Mouse (Mus musculus) liver, adult 2 months (tissue): ENCODE measurements around the gene Tacc3. TPM values are rescaled to one million over a fixed set of nuclear protein-coding genes. Genes with fewer than 3 reads are reported as not detected.

Experiments used
- DNase-seq: peaks from one replicate; pipeline ENCODE4 v3.0.0-alpha.2; 2011; ENCODE audit warnings: low read depth, low spot score; ENCODE audit errors: extremely low read depth
- H3K27ac ChIP-seq: fragments of 200-500 bp; replicated peaks from 2 replicates; pipeline ENCODE4 v1.5.1; 2012; ENCODE audit warnings: low read depth, mild to moderate bottlenecking, control low read depth, inconsistent platforms, low read length; ENCODE audit not compliant: insufficient read depth
- H3K27me3 ChIP-seq: fragments of 200-500 bp; 2 replicates; pipeline ENCODE4 v1.6.1; 2012; ENCODE audit warnings: mild to moderate bottlenecking, moderate library complexity, low read length, inconsistent platforms; ENCODE audit not compliant: control insufficient read depth, insufficient read depth
- H3K36me3 ChIP-seq: fragments of 200-500 bp; 2 replicates; pipeline ENCODE4 v1.6.1; 2012; ENCODE audit warnings: low read length, inconsistent platforms; ENCODE audit not compliant: control insufficient read depth, insufficient read depth
- H3K4me1 ChIP-seq: fragments of 200-500 bp; 2 replicates; pipeline ENCODE4 v1.6.1; 2011; ENCODE audit warnings: low read length; ENCODE audit not compliant: control insufficient read depth, insufficient read depth
- H3K4me3 ChIP-seq: fragments of 200-500 bp; 2 replicates; pipeline ENCODE4 v1.5.1; 2011; ENCODE audit warnings: low read depth, mild to moderate bottlenecking, control low read depth, low read length, moderate library complexity; ENCODE audit not compliant: insufficient read depth
- H3K79me2 ChIP-seq: fragments of 200-500 bp; 2 replicates; pipeline ENCODE4 v1.6.1; 2012; ENCODE audit warnings: inconsistent platforms, mild to moderate bottlenecking, low read length, moderate library complexity; ENCODE audit not compliant: control insufficient read depth, insufficient read depth
- H3K9ac ChIP-seq: fragments of 200-500 bp; 2 replicates; pipeline ENCODE4 v1.6.1; 2012; ENCODE audit warnings: low read depth, mild to moderate bottlenecking, control low read depth, inconsistent platforms, low read length
- CTCF ChIP-seq: fragments of 200-500 bp; IDR thresholded peaks from 2 replicates; pipeline ENCODE4 v1.5.1; 2011; ENCODE audit warnings: low read depth, low read length, control low read depth
- POLR2A ChIP-seq: fragments of 200-500 bp; IDR thresholded peaks from 2 replicates; pipeline ENCODE4 v1.6.1; 2011; ENCODE audit warnings: low read length, control low read depth; ENCODE audit not compliant: insufficient read depth; ENCODE audit errors: extremely low read depth
- WGBS: fragments of 180-500 bp; shearing (Covaris S2); methylation state at CpG from one replicate; pipeline ENCODE4 v1.1.7; 2018; 5-methylcytosine and 5-hydroxymethylcytosine counted together
- polyA plus RNA-seq: library from polyadenylated mRNA; depleted of rRNA; stranded (reverse); fragments of >200 nt; gene quantifications from 2 replicates; pipeline ENCODE4 v1.2.3, GENCODE M21; 2012
- total RNA-seq: library from RNA; depleted of rRNA; stranded (reverse); fragments of >200 nt; gene quantifications from 2 replicates; pipeline ENCODE4 v1.2.3, GENCODE M21; 2014

Gene Tacc3
- total and polyA plus RNA-seq, 2 experiments: 0.92 to 1.3 TPM

GRCm38 (mm10) chr5:33657251-33657786, 609 bp upstream of the Tacc3 start:
- peaks cover 6% of the 10 kb centered on the region; the same call in 1 of the 2 replicates for H3K79me2 ChIP-seq
- peak overlapping the region; percentile 86 for H3K9ac ChIP-seq
- H3K4me1 ChIP-seq: peaks cover 6% of the 10 kb centered on the region
- peak overlapping the region; percentile 77 for H3K4me3 ChIP-seq
- TF ChIP-seq POLR2A: no peak
- no peak for TF ChIP-seq CTCF
- DNase-seq: no peak
- whole genome bisulfite sequencing: under 1% methylated on average over 32 of the region's 32 CpGs
- H3K27ac ChIP-seq: peak overlapping the region; percentile 81
- H3K27me3 ChIP-seq: no peaks in the 10 kb centered on the region
- H3K36me3 ChIP-seq: peaks cover 2% of the 10 kb centered on the region; the same call in 1 of the 2 replicates

DNA sequence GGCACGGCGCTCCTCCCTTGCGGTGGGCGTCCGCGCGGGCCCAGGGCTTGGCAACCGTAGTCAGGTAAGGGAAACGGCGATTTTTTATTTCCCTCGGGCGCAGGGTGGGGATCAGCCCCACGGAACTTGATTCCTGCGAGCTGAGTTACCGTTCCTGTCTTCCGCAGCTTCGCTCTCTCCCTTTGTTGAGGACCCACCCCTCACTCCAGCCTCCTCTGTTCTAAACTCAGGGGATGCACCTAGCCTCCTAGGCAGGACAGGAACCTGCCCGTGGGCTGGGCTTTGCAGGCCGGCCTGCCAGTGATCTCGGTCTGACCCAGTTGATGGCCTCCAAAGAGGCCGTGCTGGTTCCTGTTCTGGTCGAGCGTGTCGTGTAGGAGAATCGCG, 729 bp downstream of the Tacc3 start:
- TF ChIP-seq CTCF: no peak
- TF ChIP-seq POLR2A: no peak
- Histone ChIP-seq H3K4me1 (peaks cover 6% of the 10 kb centered on the region), H3K27ac (no peak overlapping the region)

GRCm38 (mm10) chr5:33668223-33668622, 10.3 kb downstream of the Tacc3 start:
- DNase-seq: no peak
- Histone ChIP-seq H3K4me1 (no peaks in the 10 kb centered on the region), H3K79me2 (no peaks in the 10 kb centered on the region), H3K9ac (no peak overlapping the region), H3K4me3 (no peak overlapping the region), H3K36me3 (no peaks in the 10 kb centered on the region), H3K27ac (no peak overlapping the region), H3K27me3 (no peaks in the 10 kb centered on the region)
- TF ChIP-seq CTCF (no peak), POLR2A (no peak)

More for the DNA sequence above, 729 bp downstream of the Tacc3 start:
- H3K4me3 ChIP-seq: peak overlapping the region; percentile 61
- under 1% methylated on average over 26 of the region's 26 CpGs for whole genome bisulfite sequencing
- peaks cover 6% of the 10 kb centered on the region; the same call in 1 of the 2 replicates for H3K79me2 ChIP-seq
- peak overlapping the region; percentile 37; the same call in 1 of the 2 replicates for H3K9ac ChIP-seq
- DNase-seq: no peak
- no peaks in the 10 kb centered on the region for H3K27me3 ChIP-seq
- peaks cover 2% of the 10 kb centered on the region; the same call in 1 of the 2 replicates for H3K36me3 ChIP-seq

DNA sequence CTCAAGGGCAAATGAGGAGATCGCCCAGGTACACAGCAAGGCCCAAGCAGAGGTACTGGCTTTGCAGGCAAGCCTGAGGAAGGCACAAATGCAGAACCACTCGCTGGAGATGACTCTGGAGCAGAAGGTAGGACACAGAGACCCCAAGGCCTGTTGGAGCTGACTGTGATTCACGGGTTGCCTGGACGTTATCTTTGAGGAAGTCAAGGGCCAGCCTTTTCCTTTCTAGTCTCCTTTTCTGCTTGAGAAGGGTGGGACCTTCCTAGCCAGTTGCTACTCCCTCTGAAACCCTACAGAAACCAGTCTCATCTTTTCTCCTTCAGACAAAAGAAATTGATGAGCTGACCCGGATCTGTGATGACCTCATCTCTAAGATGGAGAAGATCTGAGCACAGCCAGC, 13.7 kb downstream of the Tacc3 start:
- Histone ChIP-seq H3K27me3 (no peaks in the 10 kb centered on the region), H3K9ac (no peak overlapping the region), H3K79me2 (no peaks in the 10 kb centered on the region), H3K4me1 (no peaks in the 10 kb centered on the region), H3K4me3 (no peak overlapping the region), H3K27ac (no peak overlapping the region), H3K36me3 (no peaks in the 10 kb centered on the region)
- TF ChIP-seq POLR2A: no peak
- TF ChIP-seq CTCF: no peak
- DNase-seq: no peak
- WGBS: 79% methylated on average over 5 of the region's 5 CpGs

DNA sequence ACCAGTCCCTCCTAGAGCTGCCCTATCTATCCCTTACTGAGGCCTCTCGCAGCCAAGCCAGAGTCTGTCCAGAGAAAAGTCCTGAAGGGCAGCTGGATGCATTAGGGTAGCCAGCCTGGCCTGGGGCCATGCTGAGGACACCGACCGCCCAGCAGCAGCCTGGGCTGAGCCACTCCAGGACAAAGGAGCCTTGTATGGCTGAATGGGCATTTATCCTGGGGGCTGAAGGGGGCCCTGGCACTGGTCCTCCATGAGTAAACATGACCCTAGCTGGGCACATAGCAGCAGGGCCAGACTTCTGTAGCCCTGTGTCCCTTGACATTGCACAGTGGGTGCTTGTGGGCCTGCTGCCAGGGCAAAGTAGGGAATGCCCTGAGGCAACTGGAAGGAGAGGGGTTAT, 16.5 kb downstream of the Tacc3 start:
- no peak for DNase-seq
- no peak overlapping the region for H3K4me3 ChIP-seq
- no peaks in the 10 kb centered on the region for H3K4me1 ChIP-seq
- WGBS: 56% methylated on average over 3 of the region's 3 CpGs
- no peaks in the 10 kb centered on the region for H3K27me3 ChIP-seq
- H3K27ac ChIP-seq: no peak overlapping the region
- H3K36me3 ChIP-seq: no peaks in the 10 kb centered on the region
- TF ChIP-seq CTCF (no peak), POLR2A (no peak)
- no peak overlapping the region for H3K9ac ChIP-seq
- H3K79me2 ChIP-seq: no peaks in the 10 kb centered on the region

- H3K27ac ChIP-seq: no peak overlapping the region
These were observed 18.0 kb downstream of the Tacc3 start for GRCm38 (mm10) chr5:33675964-33676363.

More at GRCm38 (mm10) chr5:33675964-33676363, 18.0 kb downstream of the Tacc3 start:
- H3K4me3 ChIP-seq: no peak overlapping the region
- WGBS: 5% methylated on average over 1 of the region's 1 CpGs
- no peaks in the 10 kb centered on the region for H3K27me3 ChIP-seq
- H3K9ac ChIP-seq: no peak overlapping the region
- no peaks in the 10 kb centered on the region for H3K79me2 ChIP-seq
- peak; percentile 80 for TF ChIP-seq CTCF
- no peak for TF ChIP-seq POLR2A
- H3K36me3 ChIP-seq: no peaks in the 10 kb centered on the region
- DNase-seq: peak; percentile 19
- H3K4me1 ChIP-seq: no peaks in the 10 kb centered on the region
